Mouse (Mus musculus) mouse embryonic stem cell (cell line): ENCODE data around the gene Tcea3.

Experiments used
- in situ Hi-C, 2 experiments: fragments of 300-500 bp; cut with MboI; formaldehyde crosslinking; loops; 1 replicate in 1 of 2; 3 replicates in 1 of 2; pipeline ENCODE4 v1.14.3; 2019 to 2020; ENCODE audit warnings: low sequenced_read_pairs in 2 of 2, low pct_unique_long_range_greater_than_20kb in 1 of 2, mixed read lengths in 1 of 2; ENCODE audit not compliant: unreplicated experiment in 1 of 2

The Tcea3 gene

DNA sequence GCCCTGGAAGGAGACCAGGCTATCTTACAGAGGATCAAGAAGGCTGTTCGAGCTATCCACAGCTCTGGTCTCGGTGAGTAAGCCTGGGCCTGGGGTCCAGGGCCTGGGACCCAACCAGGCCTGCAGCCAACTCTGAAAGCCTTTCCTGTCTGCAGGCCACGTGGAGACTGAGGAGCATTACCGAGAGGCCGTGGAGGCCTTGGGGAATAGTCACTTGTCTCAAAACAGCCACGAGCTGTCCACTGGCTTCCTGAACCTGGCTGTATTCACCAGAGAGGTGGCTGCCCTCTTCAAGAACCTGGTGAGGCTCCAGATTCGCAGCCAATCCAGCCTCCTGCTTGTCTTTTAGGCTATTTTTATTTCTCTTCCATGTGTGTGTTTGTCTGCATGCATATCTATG lies 20.1 kb upstream of the Tcea3 start:
- in situ Hi-C loops: loop anchor here in 1 of 2 experiments (25.0 kb wide), 1 partner anchor 385 kb away; the partner anchor contains the start of genes Kdm1a, Lactbl1 and Tex46

DNA sequence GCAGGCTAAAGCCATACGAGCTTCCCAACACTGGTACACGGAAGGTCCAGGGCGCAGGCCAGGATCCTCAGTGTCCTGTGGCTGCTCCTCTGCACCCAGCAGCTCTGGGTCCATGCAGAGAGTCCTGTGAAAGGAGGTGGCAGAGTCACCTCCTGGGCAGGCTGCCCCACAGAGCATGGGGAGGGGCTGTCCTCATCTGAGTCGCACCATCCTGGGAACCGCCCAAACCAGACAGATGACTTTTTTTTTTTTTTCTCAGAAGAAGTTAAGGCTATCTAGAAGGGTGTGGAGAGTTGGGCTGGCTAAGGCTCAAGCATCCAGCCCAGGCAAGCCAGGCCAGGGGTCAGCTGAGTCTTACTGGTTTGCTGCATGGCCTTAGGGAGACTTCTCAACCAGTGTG lies 18.9 kb upstream of the Tcea3 start:
- in situ Hi-C loops: loop anchor here in 1 of 2 experiments (25.0 kb wide), 1 partner anchor 384 kb away; the partner anchor contains the start of genes Kdm1a, Lactbl1 and Tex46

DNA sequence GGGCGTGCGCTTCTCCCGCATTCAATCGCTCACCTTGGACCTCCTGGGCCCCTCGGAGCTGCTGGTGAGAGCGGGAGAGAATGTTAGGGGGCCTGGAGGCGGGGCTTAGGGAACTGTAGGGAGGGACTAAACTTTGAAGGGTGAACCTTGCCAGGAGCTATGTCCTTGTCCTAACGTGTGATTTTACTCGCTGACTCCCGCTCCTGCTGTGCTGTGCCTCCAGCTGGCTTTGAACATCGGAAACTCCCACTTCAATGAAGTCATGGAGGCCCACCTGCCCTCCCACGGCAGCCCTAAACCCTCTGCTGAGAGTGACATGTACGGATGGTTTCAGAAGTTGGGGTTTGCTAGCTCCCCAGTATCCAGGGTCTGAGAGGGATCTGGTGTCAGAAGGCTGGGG lies 8.9 kb upstream of the Tcea3 start:
- in situ Hi-C loops: loop anchor here in 1 of 2 experiments (25.0 kb wide), 1 partner anchor 374 kb away; the partner anchor contains the start of genes Kdm1a, Lactbl1 and Tex46

DNA sequence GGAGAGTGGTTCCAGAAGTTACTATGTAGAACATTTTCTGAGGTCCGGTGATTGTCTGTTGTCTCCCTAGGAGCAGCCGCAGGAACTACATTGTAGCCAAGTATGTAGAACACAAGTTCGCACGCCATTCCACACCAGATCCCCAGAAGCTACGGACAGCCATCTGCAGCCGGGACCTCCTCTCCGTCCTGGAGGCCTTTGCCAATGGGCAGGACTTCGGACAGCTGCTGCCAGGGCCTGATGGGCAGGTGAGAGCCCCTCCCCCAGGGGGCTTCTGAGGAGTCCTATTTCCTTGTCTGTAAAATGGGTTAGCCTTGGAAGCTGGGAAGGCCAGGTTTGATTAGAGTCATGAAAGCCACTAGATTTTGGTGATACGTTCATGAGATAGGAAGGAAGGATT lies 8.4 kb upstream of the Tcea3 start:
- in situ Hi-C loops: loop anchor here in 1 of 2 experiments (25.0 kb wide), 1 partner anchor 373 kb away; the partner anchor contains the start of genes Kdm1a, Lactbl1 and Tex46

DNA sequence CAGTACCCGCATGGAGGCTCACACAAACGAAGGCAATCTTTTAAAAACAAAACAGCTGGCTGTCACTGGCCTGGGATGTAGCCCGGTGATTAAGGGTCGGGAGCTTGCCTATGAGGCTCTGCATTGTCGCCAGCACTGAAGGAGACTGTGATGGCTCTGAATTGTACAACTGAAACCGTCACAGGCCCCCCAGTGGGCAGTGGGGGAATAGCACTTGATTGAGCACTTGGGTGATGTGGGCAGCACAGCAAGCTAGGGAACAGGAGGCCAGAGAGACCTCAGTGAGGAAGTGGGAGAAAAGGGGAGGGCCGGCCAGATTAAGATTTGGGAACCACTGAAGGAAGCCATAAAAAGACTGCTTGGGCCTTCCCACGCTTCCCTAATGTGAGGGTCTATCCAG lies 7.9 kb upstream of the Tcea3 start:
- in situ Hi-C loops: loop anchor here in 1 of 2 experiments (5.0 to 25.0 kb wide), 2 partner anchors 37 to 373 kb away; partner anchors contain the start of genes Kdm1a, Lactbl1 and Tex46

DNA sequence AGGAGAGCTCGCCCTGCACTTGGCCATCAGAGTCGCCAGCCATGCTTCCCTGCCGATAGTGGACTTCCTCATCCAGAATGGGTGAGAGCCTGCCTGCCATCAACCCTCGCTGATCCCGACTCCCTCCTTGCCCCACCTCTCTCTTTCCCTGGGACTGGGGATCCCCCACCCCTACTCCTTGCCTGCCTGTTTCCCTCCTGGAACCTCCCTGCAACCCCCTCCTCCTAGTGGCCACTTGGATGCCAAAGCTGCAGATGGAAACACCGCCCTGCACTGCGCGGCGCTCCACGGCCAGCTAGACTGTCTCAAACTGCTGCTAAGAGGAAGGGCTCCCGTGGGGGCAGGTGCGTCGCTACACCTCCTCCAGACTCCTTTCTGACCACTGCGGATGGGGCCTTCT lies 7.4 kb upstream of the Tcea3 start:
- in situ Hi-C loops: loop anchor here in 1 of 2 experiments (5.0 to 25.0 kb wide), 2 partner anchors 38 to 372 kb away; partner anchors contain the start of genes Kdm1a, Lactbl1 and Tex46

DNA sequence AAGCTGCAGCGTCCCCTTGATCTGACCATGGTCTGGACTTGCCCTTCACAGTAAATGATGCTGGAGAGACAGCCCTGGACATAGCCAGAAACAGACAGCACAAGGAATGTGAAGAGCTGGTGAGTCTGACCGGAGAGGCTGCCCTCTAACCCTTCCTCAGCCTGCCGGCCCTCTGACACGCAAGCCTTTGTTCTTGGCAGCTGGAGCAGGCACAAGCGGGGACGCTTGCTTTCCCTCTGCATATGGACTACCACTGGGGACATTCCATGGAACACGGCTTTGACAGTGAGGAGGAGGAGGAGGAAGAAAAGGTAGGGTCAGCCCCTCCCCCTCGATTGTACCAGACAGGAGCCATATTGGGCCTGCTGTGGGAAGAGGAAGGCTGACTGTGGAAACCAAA lies 6.6 kb upstream of the Tcea3 start:
- in situ Hi-C loops: loop anchor here in 1 of 2 experiments (5.0 to 25.0 kb wide), 2 partner anchors 39 to 371 kb away; partner anchors contain the start of genes Kdm1a, Lactbl1 and Tex46

DNA sequence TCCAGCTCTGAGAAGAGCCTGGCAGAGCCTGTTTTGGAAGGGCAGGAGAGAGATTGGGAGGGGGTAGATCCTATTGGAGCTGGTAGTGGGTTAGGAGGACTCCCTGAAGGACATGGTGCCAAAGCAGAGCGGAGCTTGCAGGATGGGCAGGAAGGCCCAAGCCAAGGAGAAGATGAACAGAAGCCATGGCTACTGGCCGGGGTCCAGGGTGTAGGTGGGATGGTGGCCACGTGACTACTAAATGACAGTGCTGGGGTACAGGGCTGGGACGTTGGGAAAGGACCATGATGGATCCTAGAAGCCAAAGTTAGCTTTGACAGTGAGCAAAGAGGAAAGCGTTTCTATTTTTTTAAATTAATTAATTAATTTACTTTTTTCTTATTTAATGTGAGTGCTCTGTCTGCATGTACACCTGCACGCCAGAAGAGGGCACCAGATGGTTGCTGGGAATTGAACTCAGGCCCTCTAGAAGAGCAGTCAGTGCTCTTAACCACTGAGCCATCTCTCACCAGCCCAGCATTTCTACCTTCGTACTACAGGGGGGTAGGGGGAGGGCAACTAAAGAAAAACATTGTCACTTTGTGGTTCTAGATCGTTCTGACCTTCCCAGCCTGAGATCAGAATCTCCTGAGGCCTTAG lies 5.3 kb upstream of the Tcea3 start:
- in situ Hi-C loops: loop anchor here in 1 of 2 experiments (5.0 to 25.0 kb wide), 2 partner anchors 40 to 370 kb away; partner anchors contain the start of genes Kdm1a, Lactbl1 and Tex46

DNA sequence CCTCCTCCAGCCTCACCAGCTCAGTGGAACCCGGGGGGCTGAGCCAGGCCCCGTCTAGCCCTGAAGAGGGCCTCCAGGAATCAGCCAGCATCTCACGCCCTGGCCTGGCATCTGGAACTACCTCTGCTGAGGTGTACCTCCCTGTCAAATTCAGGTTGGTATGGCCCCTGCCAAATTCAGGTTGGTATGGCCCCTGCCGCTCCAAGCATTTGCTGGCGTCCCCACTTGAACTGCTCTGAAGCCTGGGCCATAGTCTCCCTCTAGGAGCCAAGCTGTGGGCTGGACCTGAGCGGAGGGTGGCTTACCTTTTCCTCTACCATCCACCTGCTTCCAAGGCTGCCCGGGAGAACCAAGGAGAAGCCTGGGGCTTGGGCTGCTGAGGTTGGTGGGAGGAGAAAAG lies 4.8 kb upstream of the Tcea3 start:
- in situ Hi-C loops: loop anchor here in 1 of 2 experiments (5.0 to 25.0 kb wide), 2 partner anchors 40 to 370 kb away; partner anchors contain the start of genes Kdm1a, Lactbl1 and Tex46

DNA sequence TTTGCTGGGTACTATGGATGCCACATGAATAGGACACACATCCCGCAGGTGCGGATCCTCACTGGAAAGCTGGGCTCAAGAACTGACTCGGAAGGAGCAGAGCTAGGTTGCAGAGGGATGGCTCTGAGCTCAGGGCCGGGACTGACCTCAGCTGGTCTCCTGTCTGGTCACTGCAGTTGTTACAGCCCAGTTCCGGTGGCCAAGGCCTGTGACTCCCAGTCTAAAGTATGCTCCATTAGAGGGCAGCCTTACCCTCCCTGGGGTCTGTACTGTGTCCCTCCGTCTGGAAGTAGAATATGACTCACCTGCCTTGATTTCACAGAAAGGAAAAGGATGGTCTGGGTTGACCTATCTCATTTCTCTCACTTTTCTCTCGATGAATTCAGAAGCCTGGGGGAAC lies 3.3 kb upstream of the Tcea3 start:
- in situ Hi-C loops: loop anchor here in 1 of 2 experiments (5.0 to 25.0 kb wide), 2 partner anchors 42 to 368 kb away; partner anchors contain the start of genes Kdm1a, Lactbl1 and Tex46

DNA sequence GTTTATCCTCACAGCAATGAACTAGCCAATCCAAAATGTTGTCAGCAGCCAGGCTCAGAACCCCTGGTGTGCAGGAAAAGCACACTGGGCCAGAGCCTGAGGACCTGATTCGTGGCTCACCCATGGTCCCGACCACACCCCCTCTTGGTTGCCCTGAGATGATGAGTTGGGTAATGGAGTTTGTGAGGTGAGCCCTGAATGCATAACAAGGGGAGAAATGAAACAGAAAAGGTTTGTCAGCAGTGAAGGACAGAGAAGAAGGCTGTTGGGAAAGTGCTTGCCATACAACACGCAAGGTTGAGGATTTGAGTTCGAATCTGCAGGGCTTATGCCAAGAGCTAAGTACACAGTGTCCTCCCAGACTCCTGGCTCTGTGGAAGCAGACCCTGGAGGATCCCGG lies 1.8 kb upstream of the Tcea3 start:
- in situ Hi-C loops: loop anchor here in 1 of 2 experiments (25.0 kb wide), 1 partner anchor 367 kb away; the partner anchor contains the start of genes Kdm1a, Lactbl1 and Tex46

DNA sequence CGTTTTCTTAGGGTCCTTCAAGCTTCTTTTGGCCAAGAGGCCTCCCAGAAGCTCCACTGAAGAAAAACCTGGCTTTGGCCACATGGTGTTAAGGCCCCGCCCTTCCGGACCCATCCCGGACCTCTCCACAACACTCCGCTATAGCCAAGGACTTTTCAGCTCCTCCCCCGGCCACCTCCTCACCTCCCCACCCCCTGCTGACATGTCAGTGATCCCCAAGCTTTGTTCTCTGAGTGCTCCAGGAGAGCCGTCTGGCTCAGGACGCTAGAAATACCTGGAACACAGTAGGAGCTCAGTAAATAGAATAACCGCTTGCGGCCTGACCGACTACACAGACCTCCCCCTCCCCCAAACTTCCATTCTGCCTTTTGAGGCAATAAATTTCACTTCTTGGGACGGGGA lies 960 bp upstream of the Tcea3 start:
- in situ Hi-C loops: loop anchor here in 1 of 2 experiments (25.0 kb wide), 1 partner anchor 366 kb away; the partner anchor contains the start of genes Kdm1a, Lactbl1 and Tex46

DNA sequence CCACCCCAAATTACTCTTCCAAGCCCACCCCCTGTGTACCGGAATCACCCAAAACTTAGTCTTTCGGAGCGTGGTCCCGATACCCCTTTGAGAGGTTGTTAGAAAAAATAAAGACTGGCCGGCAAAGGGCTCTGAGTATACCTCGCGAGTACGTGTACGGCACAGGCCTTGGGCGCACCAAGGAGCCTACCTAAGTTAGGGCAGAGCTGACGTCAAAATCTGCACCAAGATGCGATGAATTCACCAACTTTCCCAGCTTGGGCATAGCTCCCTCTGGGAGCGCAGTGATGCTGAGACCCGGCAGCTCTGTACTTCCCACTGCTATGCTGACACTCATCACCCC lies 172 bp upstream of the Tcea3 start:
- in situ Hi-C loops: loop anchor here in 1 of 2 experiments (25.0 kb wide), 1 partner anchor 365 kb away; the partner anchor contains the start of genes Kdm1a, Lactbl1 and Tex46

DNA sequence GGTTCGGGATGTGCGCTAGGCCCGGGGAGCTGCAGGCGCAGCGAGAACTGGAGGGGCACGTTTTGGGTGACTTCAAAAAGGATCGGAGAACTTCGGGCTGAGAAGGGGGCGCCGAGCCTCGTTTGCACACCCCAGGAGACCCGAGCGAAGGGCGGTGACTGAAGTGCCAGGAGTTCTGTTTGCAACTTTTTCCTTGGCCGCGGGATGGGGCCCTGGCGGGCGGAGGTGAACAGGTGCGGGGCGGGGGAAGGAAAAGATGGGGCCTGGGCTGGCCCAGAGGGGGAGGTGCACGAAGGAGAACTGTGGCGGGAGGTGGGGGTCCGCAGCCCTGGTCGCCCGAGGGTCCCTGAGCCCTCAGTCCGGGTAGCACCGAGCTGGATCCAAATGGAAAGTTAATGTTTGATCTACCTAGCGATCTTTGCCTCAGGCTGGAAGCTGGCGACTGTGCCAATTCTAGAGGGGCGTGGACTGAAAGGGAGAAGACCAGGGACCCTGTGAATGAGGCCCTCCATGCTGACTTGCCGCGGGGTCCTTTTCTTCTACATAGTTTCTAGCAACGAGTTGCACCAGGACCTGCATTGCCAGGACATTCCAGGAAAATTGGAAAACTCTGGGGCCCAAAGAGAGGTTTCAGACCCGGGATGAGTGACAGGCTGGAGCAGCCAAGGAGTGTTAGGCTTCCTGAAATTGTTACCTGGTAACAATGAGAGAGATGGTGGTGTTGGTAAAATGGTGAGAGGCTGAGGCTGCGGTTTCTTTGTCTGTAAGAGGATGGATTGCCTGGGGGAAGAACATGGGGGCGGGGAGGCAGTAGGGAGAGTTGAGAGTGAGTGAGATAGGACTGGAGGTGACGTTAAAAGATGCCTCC lies 1.2 kb downstream of the Tcea3 start:
- in situ Hi-C loops: loop anchor here in 1 of 2 experiments (25.0 kb wide), 1 partner anchor 364 kb away; the partner anchor contains the start of genes Kdm1a, Lactbl1 and Tex46

DNA sequence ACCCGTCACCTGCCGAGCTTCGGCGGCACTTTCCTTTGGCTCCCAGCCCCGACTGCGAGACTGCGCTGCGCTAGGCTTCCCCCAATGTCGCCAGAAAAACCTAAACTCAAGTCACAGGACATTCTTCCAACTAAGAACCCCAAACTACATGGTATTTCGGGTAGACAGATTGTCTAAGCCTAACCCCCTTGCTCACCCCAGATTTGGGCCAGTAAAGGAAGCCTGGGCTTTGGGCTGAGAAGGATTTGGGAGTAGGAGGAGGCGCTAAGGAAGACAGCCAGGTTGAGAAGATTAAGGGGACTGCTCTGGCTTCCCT lies 1.8 kb downstream of the Tcea3 start:
- in situ Hi-C loops: loop anchor here in 1 of 2 experiments (25.0 kb wide), 1 partner anchor 363 kb away; the partner anchor contains the start of genes Kdm1a, Lactbl1 and Tex46

DNA sequence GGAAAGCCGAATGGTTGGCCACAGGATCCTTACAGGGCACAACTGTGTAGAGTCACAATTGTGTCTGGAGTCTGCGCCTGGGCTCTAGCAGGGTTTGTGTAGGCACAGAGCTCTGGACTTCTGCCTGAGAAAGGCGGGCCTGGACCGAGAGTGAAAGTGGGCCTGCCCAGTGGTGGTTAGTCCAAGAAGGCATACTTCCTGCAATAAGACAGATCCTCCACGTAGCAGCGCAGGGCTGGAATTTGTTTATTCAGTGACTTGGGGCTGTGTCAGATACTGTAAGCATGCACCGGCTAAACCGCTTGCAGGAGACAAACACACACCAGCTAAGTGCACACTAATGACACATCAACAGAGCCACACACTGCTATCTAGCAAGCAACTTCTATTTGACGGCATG lies 2.3 kb downstream of the Tcea3 start:
- in situ Hi-C loops: loop anchor here in 1 of 2 experiments (25.0 kb wide), 1 partner anchor 363 kb away; the partner anchor contains the start of genes Kdm1a, Lactbl1 and Tex46

DNA sequence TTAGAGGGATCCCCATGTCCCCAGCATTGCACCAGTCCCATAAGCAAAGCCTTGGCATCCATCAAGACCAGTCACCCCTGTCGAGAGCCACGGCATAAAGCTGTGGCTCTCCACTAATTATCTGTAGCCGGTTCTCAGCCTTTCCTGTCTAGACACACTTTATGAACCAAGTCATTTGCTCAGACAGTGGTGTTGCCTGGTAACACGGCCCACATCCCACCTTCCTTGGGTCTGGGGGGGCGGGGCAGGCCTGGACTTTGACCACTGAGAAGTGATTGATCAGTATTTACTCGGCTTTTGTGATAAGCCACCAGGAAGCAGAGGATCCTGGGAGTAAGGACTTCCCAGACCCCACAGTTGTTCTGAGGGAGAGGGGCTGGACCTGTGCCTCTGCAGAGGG lies 8.4 kb downstream of the Tcea3 start:
- in situ Hi-C loops: no loop called here

DNA sequence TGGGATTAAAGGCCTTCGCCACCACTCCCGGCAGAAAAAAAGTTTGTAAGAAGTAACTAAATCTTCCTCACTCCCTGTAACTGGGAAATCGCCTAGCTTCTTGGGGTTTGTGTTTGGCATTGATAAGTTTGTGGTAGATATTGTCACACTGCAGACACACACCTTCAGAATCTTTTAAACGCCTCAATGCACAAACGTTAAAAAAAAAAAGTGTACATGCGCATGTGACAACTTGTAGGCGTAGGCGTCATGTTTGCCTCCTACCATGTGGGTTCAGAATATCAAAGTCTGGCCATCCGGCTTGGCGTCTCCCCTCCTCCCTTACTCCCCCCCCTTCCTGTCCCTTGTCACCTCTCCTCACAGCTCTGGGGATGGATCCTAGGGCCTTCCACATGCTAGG lies 9.2 kb downstream of the Tcea3 start:
- in situ Hi-C loops: no loop called here
